Mouse (Mus musculus) layer of hippocampus, adult 9-10 months (tissue): ENCODE results near the gene Gmppb.

Experiments used
- DNase-seq: peaks from one replicate; pipeline ENCODE4 v3.0.0; 2022; ENCODE audit warnings: low spot score

The Gmppb gene

DNA sequence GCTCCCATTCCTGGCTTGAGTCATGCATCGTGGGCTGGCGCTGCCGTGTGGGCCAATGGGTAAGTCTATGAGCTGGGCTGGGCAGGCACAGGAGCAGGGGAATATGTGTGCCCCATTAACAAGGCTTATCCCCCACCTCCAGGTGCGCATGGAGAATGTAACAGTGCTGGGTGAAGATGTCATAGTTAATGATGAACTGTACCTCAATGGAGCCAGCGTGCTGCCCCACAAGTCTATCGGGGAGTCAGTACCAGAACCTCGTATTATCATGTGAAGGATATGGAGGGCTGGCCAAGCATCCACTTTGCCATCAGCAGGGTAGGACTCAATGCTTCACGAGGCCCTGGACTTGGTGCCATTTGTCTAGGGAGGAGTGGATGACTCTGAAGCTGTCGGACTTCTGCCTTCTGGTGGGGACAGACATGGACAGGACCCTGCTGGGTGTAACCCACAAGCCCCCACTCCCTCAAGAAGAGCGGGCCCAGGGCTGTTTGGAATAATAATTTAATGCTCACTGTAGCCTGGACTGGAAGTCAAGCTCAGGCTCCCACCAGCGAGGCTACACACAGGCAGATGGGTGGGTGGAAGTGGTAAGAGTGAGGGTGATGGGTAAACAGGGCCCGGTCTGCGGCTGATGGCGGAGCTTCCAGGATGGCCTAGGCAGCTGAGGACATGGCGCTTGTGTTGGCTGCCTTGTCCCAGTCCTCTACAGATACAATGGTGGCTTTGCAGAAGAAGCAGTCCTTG lies 2.3 kb downstream of the Gmppb start:
- DNase-seq, result no peak

DNA sequence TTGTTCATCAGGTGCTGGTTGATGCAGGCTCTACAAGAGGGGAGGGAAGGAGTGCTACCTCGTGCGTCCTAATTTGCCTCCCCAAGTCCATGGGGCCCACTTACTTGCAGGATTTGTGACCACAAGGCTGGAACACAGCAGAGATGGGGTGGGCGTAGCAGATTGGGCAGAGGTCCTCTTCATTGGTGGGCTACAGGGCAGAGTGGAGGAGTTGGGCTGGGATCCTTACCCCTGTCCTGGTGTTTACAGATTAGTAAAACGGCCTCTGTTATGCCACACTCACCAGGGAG lies 2.8 kb downstream of the Gmppb start:
- no peak for DNase-seq

DNA sequence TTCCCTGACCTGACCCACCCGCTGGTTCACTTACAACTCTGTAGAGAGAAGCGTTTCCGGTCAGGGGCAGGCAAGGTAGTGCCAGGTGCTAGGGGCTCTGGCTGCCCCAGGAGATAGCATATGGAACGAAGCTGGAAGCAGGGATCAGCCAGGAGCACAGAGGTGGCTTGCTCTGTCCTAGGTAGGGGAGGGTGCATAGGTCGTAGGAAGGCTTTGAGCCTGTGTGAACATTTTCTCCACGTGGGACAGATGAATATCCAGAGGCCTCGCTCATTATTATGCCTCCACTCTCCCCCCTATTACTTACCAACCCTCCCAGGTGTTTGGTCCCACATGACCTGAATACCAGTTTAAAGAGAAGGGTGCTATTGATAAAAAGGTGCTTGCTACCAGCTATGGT lies 3.4 kb downstream of the Gmppb start:
- no peak for DNase-seq

DNA sequence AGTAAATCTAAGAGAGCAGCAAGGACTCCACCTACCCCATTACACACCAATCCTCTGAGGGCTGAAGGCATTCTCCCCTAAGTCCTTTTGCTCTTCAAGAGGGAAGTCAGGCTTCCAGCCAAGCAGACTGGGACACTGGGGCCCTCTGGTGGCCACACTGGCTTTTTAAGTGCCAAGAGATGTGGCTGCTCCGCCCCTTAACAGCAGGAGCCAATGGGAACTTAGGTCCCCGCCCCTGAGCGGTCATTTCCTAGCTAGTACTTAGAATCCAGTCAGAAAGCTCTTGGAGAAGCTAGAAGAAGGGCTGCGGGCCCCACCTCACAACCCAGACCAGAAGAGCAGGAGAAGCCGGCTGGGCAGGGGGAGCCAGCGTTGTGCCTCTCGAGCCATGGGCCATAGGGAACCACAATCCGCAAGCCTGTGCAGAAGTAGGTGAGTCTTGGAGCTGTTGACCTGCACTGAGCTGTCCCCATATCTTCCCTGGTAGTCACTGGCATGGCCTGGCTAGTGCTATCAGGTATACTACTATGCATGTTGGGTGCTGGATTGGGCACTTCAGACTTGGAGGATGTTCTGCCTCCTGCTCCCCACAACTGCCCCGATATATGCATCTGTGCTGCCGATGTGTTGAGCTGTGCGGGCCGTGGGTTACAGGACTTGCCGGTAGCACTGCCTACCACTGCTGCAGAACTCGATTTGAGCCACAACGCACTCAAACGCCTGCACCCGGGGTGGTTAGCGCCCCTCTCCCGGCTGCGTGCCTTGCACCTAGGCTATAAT lies 4.0 kb downstream of the Gmppb start, which contains the start of gene Amigo3:
TSS of gene Amigo3 (plus strand) at position 275 of the 780 bp plus-strand sequence.
- peak; percentile 98 for DNase-seq

DNA sequence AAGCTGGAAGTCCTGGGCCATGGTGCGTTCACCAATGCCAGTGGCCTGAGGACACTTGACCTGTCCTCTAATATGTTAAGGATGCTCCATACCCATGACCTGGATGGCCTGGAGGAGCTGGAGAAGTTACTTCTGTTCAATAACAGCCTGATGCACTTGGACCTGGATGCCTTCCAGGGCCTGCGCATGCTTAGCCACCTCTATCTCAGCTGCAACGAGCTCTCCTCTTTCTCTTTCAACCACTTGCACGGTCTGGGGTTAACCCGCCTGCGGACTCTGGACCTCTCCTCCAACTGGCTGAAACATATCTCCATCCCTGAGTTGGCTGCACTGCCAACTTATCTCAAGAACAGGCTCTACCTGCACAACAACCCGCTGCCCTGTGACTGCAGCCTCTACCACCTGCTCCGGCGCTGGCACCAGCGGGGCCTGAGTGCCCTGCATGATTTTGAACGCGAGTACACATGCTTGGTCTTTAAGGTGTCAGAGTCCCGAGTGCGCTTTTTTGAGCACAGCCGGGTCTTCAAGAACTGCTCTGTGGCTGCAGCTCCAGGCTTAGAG lies 4.7 kb downstream of the Gmppb start:
- no peak for DNase-seq

DNA sequence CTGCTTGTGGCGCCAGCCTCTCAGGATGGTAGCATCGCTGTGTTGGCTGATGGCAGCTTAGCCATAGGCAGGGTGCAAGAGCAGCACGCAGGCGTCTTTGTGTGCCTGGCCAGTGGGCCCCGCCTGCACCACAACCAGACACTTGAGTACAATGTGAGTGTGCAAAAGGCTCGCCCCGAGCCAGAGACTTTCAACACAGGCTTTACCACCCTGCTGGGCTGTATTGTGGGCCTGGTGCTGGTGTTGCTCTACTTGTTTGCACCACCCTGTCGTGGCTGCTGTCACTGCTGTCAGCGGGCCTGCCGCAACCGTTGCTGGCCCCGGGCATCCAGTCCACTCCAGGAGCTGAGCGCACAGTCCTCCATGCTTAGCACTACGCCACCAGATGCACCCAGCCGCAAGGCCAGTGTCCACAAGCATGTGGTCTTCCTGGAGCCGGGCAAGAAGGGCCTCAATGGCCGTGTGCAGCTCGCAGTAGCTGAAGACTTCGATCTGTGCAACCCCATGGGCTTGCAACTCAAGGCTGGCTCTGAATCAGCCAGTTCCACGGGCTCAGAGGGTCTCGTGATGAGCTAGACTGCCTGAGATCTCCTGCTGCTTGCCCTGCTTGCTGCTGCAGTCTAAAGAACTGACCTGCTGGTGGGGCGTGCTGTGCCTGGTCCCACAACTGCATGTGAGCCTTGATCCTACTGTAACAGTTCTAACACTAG lies 5.4 kb downstream of the Gmppb start:
- no peak for DNase-seq

DNA sequence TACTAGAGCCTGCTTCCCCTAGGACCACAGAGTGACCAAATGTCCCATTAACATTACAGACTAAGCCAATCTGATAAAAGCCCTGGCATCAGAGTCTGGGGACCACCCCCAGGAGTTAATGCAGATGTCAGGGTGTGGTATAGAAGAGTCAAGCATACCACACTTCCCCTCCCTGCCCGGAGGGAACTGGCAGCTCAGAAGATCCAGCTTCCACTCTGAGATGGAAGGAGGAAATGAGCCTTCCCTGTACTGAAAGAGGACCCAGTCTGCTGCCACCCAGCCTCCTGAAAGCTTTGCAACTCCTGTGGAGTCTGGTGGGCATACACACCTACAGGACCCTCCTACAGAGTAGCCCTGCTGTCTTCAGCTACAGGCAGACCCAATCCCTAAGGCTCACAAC lies 6.0 kb downstream of the Gmppb start:
- DNase-seq, result no peak

DNA sequence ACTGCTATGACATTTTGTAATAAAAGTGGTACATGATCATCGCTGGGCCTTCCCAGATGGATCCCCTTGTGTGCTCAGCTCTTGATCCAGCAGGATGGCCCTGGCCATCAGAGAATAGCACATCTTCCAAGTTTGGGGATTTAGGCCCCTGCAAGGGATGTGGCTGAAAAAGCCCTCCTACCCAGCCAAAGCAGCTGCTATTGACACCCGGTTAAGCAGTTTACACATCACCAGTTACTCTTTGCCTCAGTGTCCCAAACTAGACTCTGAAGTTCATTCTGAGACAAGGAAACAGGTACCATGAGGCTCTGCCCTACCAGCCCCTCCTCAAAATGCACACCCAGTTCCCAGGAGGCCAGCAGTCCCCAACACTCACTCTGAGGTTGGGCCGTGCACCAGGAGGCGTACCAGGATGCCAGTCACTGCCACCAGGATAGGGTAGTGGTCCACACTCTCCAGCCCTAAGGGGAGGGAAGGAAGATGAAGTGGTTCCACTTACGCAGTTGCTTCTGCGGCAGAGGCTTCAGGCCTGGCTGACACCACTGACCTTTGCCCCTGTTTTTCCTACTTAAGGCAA lies 6.7 kb downstream of the Gmppb start:
- DNase-seq, result no peak

DNA sequence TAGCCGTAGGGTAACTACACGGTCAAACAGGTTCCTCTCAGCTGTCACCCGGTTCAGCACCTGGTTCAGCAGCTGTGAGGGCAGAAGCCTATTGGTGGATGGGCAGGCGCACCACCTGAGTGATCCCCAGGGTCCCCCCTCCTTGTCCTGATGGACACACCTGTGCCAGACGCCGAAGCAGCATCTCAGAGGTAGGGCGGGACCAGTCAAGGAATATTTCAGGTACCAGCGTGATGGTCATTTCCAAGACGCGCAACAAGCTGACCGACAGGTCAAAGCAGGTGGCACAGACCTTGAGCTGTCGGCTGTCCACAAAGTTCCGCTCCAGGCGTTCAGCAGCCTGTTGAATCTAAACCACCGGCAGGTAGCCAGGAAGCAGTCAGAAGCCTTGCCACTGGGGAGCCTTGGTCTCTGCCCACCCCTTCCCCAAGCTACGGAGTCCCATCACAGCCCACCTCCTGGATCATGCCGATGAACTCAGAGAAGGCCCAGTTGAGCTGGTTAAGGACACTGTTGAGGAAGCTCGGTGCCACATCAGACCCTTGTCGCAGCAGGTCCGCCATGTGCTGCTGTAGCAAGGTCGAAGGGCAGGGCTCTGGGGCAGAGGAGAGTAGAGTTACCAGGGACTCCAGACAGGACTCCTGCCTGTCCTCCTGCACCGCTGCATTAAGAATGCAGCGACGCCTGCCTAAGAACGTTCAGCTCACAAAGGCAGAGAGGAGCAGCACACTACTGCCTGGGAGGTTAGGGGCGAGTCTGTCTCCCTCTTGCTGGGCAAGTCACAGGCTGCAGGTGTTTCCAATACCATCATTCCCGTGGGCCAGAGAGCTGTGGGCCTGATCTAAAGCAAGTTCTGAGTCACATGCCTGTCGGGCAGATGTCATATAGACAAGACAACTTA lies 7.6 kb downstream of the Gmppb start:
- DNase-seq, result no peak

DNA sequence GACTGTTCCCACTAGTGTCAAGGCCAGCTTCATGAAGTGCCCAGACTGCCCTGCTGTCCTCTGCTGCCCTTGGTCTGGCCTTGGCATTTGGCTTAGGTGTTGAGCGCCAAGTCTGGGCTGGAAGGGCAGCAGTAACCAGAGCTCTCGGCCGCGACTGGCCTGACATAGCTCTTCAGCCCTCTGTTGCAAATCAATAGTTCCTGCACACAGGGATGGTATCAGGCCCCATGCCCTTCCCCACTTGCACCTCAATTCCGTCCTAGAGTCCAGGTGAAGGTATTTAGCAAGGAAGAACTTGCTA lies 8.2 kb downstream of the Gmppb start:
- DNase-seq, result no peak

DNA sequence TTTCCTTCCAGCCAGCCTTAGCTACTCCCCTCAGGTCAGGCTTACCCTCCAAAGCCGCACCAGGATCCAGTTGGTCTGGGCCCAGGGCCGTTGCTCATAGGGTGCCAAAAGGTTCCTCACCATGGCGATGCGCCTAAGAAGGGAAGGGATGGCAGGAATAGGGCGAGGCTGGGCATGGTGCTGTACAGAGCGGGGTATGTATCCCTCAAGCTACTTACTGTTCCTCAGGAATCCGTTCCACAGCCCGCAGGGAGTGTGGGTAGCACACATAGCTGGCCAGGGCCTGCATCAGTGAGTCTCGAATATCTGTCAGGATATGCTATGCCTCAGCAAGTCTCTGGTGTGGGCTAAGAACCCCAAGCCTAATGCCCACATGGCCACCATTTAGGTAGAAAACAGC lies 9.2 kb downstream of the Gmppb start:
- DNase-seq, result no peak

DNA sequence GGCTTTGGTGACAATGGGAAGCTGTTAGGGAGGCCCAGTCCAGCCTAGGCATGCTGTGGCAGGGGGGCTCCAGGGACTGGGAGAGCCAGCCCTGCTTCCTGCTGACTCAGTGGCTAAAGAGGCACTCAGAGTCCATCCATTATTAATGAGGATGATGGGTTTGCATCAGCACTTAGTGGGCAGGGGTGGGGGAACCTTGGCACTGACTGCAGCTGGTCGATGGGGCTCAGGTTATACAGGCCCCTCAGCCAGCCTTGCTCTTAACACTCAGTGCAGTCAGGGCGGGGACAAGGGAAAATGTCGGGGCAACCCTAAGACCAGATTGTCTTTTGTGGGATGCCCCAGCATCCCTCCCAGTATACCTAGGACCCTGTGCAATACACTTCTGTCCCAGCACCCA lies 13.1 kb downstream of the Gmppb start:
- no peak for DNase-seq

DNA sequence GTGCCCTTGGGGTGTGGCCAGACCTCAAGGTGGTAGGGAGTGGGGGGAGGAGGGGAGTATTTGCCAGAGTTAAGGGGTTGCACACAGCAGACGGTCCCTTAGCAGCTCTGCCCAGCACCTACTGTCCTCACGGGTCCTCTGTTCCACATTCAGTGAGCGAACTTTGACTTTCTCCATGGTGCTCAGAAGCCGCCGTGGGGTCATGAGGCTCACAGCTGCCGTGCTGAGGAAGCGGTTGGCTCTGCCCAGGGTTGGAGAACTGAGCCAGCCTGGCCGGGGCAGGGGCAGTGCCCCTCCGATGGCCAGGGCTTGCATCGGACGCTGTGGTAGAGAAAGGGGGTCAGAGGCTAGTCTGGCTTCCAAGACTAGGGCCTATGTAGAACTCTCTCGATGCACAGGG lies 14.3 kb downstream of the Gmppb start:
- no peak for DNase-seq

DNA sequence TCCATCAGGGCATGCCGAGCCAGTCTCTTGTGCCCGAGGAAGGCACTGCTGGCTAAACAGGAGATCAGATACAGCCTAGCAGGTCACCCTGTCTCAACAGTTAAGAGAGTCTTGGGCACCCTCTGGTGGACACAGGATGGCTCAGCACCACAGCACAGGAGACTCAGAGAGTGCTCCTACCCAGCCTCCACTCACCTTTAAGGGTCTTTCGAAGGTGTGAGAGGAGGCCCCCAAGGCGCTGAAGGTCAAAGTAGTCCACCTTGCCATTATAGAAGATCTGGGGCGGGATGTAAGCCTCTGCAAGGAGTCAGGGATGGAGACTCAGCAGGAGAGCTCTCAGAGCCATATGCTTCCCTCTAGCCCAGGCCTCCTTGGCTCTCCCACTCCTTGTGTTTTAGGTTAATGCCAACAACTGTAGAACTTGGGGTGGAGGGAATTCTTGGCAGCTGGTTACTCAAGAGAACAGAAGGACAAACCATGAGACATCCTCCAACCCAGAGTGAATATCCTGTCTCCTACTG lies 16.5 kb downstream of the Gmppb start:
- DNase-seq, result no peak

DNA sequence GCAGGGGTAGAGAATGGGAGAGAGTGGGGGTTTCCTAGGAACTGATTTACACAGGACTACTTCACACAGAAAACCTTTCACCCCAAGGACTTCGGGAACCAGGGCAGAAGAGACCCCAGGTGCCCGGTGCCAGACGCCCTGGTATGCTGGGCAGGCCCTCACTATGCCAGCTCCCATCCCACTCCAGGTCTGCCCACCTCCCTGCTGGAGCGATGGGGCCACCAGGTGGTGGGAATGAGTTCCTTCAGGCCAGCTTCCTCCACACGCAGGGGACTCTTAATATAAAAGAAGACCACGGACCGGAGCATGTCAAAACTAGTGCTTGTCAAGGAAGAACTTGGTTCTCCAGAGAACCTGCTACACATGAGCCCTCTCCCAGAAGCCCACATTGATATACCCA lies 18.2 kb downstream of the Gmppb start:
- no peak for DNase-seq

DNA sequence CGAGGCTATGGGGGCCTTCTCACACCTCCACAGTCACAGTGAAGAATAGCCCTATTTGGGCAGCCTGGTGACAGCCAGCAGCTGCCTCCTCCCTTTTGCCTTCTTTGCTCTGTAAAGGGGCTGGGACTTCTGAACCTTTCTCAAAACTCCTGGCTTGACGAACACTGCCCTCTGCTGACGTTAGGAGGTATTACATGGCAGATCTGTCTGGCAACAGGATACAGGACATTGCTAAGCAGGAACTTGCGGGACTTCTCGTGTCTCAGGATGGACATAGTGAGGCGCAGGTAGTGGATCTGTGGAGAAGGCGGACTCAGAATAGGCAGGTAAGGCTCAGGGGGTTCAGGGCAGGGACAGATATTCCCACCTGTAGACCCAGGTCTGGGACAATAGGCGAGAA lies 18.9 kb downstream of the Gmppb start:
- DNase-seq, result peak; percentile 80

DNA sequence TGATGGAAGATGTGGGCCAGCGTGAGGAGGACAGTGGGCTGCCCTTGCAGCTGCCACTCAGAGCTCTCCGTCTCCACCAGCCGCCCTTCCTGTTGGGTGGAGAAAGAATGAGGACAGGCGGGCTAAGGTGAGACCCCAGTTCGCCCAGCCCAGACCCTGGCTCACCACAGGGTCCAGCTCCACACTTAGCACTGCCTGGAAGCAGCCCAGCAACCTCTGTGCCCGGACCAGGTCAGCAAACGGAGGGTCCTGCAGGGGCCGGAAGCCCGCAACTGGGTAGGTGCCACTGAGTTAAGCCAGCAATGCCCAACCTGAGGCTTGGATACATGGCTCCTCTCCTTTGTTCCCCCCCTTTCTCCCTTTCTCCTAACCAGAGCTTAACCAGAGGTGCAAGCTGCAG lies 20.0 kb downstream of the Gmppb start:
- no peak for DNase-seq

DNA sequence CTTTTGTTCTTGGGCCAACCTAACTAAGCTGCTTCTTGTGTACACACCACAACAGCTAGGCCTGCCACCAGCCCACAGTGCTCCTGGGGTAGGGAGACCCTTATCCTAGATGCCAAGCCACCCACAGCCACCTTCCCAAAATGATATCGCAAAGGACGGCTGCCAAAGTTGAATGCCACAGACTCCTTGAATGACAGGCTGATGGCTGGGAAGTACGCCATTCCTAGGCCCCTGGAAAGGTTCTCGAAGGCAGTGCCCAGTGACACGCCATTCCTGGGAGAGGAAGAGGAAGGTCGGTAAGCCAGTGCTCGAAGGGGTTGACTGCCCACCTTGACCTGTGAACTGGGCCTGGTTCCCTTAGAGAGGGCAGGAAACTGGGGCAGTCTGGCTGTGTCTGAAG lies 20.5 kb downstream of the Gmppb start:
- no peak for DNase-seq

DNA sequence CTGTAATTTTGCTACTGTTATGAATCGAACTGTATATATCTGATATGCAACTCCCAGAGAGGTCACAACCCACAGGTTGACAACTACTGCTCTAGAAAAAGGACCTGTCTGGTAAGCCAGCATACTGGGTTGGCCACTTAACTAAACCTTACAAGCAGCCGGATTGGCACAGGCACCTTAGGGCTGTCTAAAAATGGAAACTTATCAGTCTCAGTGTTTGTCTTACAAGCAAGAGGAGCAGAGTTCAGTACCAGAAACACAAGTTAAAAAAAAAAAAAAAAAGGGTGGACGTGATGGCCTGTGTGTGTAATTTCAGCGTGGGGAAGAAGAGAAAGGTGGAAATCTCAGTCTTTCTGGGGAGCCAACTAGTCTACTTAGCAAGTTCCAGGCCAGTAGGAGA lies 22.8 kb downstream of the Gmppb start:
- DNase-seq, result no peak

DNA sequence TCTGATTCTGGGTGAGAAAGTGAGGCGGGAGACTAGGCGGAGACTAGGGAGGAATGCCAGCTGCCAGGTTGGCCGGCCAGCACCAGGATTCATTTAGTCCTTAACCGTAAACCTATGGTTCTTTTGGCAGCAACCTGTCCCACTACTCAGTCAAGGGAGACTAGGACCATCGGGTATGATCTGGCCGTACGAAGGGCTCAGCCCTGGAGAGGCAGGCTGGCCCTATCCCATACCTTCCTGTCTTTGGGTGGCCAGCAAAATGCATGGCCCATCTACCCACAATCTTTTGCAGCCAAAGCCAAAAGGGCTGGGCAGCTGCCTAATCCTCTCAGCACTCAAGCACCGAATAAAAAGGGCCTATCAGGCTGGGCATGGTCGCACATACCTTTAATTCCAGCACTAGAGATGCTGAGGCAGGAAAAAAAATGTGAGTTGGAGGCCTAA lies 23.5 kb downstream of the Gmppb start:
- no peak for DNase-seq

DNA sequence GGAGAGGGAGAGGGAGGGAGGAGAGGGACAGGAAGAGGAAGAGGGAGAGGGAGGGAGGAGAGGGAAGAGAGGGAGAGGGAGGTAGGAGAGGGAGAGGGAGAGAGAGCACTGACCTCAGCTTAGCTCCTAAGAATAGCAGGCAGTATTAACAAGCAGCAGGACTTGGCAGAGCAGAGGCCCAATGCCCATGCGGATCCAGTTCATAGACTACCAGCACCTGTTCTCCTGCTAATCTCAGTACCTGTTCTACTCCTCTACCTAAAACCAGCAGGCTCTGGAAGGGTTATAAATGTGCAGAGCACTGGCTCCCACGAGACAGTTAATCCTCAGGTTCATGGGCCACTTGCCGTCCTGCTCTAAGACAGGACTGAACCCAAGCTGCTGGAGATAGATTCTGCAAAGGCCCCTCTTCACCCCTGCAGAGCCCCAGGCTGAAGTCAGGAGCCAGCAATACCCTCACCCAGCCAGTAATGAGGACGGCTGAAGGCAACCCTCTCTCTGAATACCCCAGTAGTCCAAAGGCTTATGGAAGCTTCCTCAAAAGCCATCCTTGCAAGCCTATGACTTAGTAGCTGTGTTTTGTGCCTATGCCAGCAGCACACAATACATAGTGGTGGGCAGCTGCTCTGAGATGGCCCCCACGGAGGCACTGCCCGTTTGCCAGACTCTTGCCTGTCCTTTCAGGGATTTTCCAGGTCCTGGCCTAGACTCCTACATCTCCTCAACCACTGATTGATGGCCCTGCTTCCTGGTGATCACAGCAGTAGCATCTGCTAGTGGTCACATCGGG lies 24.3 kb downstream of the Gmppb start:
- no peak for DNase-seq
